Mouse (Mus musculus) urinary bladder, postnatal 4 days (tissue): ENCODE results near the gene Gm3269.
"Not testable (repeated sequence)": the region's sequence is repeated elsewhere in the genome, so short reads cannot be mapped to it uniquely, and the experiment has no call there.

ENCODE experiments used
- DNase-seq, 2 experiments: peaks; one replicate each; pipeline ENCODE4 v3.0.0; 2021 to 2022; ENCODE audit warnings: low spot score in 2 of 2

Gm3269 gene

GRCm38 (mm10) chr14:4837806-4838205 lies at the start of gene Gm3269:
Gm3269 (plus strand) TSS chr14:4838106.
- not testable (repeated sequence) for DNase-seq

GRCm38 (mm10) chr14:4806421-4806820 lies 31.5 kb upstream of the Gm3269 start:
- peak; percentile 31 to 64 for DNase-seq

GRCm38 (mm10) chr14:4821950-4822349 lies 16.0 kb upstream of the Gm3269 start:
- DNase-seq = peak in 1 of 2 experiments; percentile 58

GRCm38 (mm10) chr14:4855299-4855980 lies 17.5 kb downstream of the Gm3269 start, which contains the start of gene Gm3264:
Gm3264 (plus strand) TSS chr14:4855576.
- DNase-seq = not testable (repeated sequence)

GRCm38 (mm10) chr14:4892116-4892515 lies 54.2 kb downstream of the Gm3269 start, which contains the start of gene Gm3278:
Gm3278 (plus strand) TSS chr14:4892416.
- DNase-seq = not testable (repeated sequence)
